Mouse (Mus musculus) Muller cell, postnatal 12 days (primary cell): ENCODE results near the gene Dll3.

Experiments used
- DNase-seq: peaks from one replicate; pipeline ENCODE4 v3.0.0-alpha.2; 2015; ENCODE audit errors: inconsistent ontology term

Gene Dll3

GRCm38 (mm10) chr7:28309737-28310136 lies 7.7 kb upstream of the Dll3 start:
- no peak for DNase-seq

GRCm38 (mm10) chr7:28306216-28306615 lies 4.2 kb upstream of the Dll3 start:
- DNase-seq = no peak

- no peak for DNase-seq
These were observed 3.6 kb upstream of the Dll3 start for GRCm38 (mm10) chr7:28305641-28306040.

- peak; percentile 66 for DNase-seq
These were observed 3.0 kb downstream of the Dll3 start for GRCm38 (mm10) chr7:28298837-28299625.

GRCm38 (mm10) chr7:28294481-28294880 lies 7.6 kb downstream of the Dll3 start:
- DNase-seq = peak; percentile 78

- peak; percentile 47 for DNase-seq
These were observed 11.1 kb downstream of the Dll3 start, which contains the start of gene Selenov for GRCm38 (mm10) chr7:28290638-28291590. Selenov (minus strand) TSS chr7:28291186.

- DNase-seq = peak; percentile 20
These were observed 11.9 kb downstream of the Dll3 start for GRCm38 (mm10) chr7:28290165-28290564.

GRCm38 (mm10) chr7:28280630-28281029 lies 21.4 kb downstream of the Dll3 start:
- DNase-seq = no peak

- DNase-seq = no peak
These were observed 23.8 kb downstream of the Dll3 start for GRCm38 (mm10) chr7:28278279-28278652.

GRCm38 (mm10) chr7:28277615-28278278 lies 24.3 kb downstream of the Dll3 start, which contains the start of gene Eid2b:
Eid2b (plus strand) TSS chr7:28277739.
- DNase-seq = peak; percentile 92

GRCm38 (mm10) chr7:28277237-28277614 lies 24.8 kb downstream of the Dll3 start:
- no peak for DNase-seq

- no peak for DNase-seq
These were observed 30.3 kb downstream of the Dll3 start for GRCm38 (mm10) chr7:28271761-28272160.

- no peak for DNase-seq
These were observed 32.7 kb downstream of the Dll3 start for GRCm38 (mm10) chr7:28269355-28269754.

GRCm38 (mm10) chr7:28268576-28268975 lies 33.5 kb downstream of the Dll3 start:
- no peak for DNase-seq

- peak; percentile 67 for DNase-seq
These were observed 34.0 kb downstream of the Dll3 start for GRCm38 (mm10) chr7:28268042-28268531.

GRCm38 (mm10) chr7:28267129-28268041 lies 34.7 kb downstream of the Dll3 start, which contains the start of gene Eid2:
Eid2 (plus strand) TSS chr7:28267881.
- peak; percentile 85 for DNase-seq

- no peak for DNase-seq
These were observed 36.6 kb downstream of the Dll3 start for GRCm38 (mm10) chr7:28265391-28265790.

GRCm38 (mm10) chr7:28263786-28264185 lies 38.3 kb downstream of the Dll3 start:
- peak; percentile 53 for DNase-seq

GRCm38 (mm10) chr7:28262861-28263260 lies 39.2 kb downstream of the Dll3 start:
- no peak for DNase-seq

- no peak for DNase-seq
These were observed 46.6 kb downstream of the Dll3 start for GRCm38 (mm10) chr7:28255476-28255875.

- no peak for DNase-seq
These were observed 47.4 kb downstream of the Dll3 start for GRCm38 (mm10) chr7:28254591-28254990.
